Comparison of ENCODE assay signal across 30 mouse cellular contexts in genomic region chr1:84087957-84088356, GRCm38 (mm10).
A peak's percentile ranks its signal among the peaks of the same experiment; 100 is the strongest.
DNase-seq lines count a peak whose midpoint lies in the region; ATAC-seq and TF ChIP-seq lines count a peak whose summit lies in the region.
"Had no signal": no experiment of that assay in that cellular context is flagged by ENCODE, and none has a peak within 500 bp of the region (broad histone marks: within the 10 kb centered on the region; RNA-seq: fewer than 3 reads in every experiment).

No protein-coding gene starts in this region.

- TF ChIP-seq CTCF in forebrain, postnatal 0 days (IDR thresholded peaks at IDR 0.05; ENCODE audit: low read depth), result no peak
- TF ChIP-seq CTCF in layer of hippocampus, adult 2 months (conservative IDR thresholded peaks at IDR 0.05), result no peak

- no peak overlapping the region for H3K4me3 ChIP-seq in forebrain, embryonic 16.5 days (replicated peaks; ENCODE audit: low read length)
- H3K4me3 ChIP-seq in forebrain, postnatal 0 days (ENCODE audit: low read depth, low read length), result no peak overlapping the region
- H3K4me3 ChIP-seq in layer of hippocampus, adult 2 months, result no peak overlapping the region
- H3K4me3 ChIP-seq: embryonic facial prominence, embryonic 12.5 days; erythroblast, embryonic 14.5 days; heart, adult 2 months; heart, embryonic 12.5 days; hindbrain, embryonic 13.5 days; liver, embryonic 12.5 days had no signal

- no peaks in the 10 kb centered on the region for H3K36me3 ChIP-seq in forebrain, embryonic 16.5 days (ENCODE audit: control insufficient read depth, insufficient read depth)
- H3K36me3 ChIP-seq in forebrain, postnatal 0 days (ENCODE audit: insufficient read depth), result no peaks in the 10 kb centered on the region
- H3K36me3 ChIP-seq: embryonic facial prominence, embryonic 12.5 days; heart, embryonic 12.5 days; hindbrain, embryonic 13.5 days; liver, embryonic 12.5 days had no signal

- peak; percentile 8 for DNase-seq in embryo, embryonic 10 days (ENCODE audit: low spot score)
- no peak for DNase-seq in embryo, embryonic 9.5 days (ENCODE audit: extremely low spot score)
- no peak for DNase-seq in forebrain, postnatal 0 days
- no peak for DNase-seq in layer of hippocampus, adult 2 months (ENCODE audit: low spot score in 2 of 2)
- no peak for DNase-seq in layer of hippocampus, adult 9-11 months
- DNase-seq in lung, adult 18-20 months, result no peak
- DNase-seq: adrenal gland, postnatal 10 days; cerebellum, adult 11 months; cerebellum, adult 9-10 months; cerebellum, postnatal 36 days; gastrocnemius, postnatal 25 days; heart, adult 2 months; heart, postnatal 4 days; kidney, adult 11 months; kidney, postnatal 10 days; left cerebral cortex, postnatal 4 days; liver, postnatal 0 days; lung, postnatal 4 days; midbrain, embryonic 14.5 days; thymus, adult 2 months; thymus, postnatal 36 days had no signal

- H3K27me3 ChIP-seq in forebrain, embryonic 16.5 days (replicated peaks; ENCODE audit: control insufficient read depth, insufficient read depth, low read length), result no peaks in the 10 kb centered on the region
- H3K27me3 ChIP-seq in forebrain, postnatal 0 days (ENCODE audit: insufficient read depth, low read length), result no peaks in the 10 kb centered on the region
- H3K27me3 ChIP-seq: CH12.LX; embryonic facial prominence, embryonic 12.5 days; heart, embryonic 12.5 days; hindbrain, embryonic 13.5 days; liver, embryonic 12.5 days had no signal

- WGBS in forebrain, embryonic 16.5 days, result 83% methylated on average over 2 of the region's 2 CpGs
- WGBS in forebrain, postnatal 0 days, result 80% methylated on average over 2 of the region's 2 CpGs

- H3K9ac ChIP-seq in forebrain, embryonic 16.5 days (replicated peaks; ENCODE audit: low read depth, low read length), result no peak overlapping the region
- no peak overlapping the region for H3K9ac ChIP-seq in forebrain, postnatal 0 days
- H3K9ac ChIP-seq: embryonic facial prominence, embryonic 12.5 days; heart, embryonic 12.5 days; hindbrain, embryonic 13.5 days; liver, embryonic 12.5 days; liver, postnatal 0 days had no signal

- peaks cover 6% of the 10 kb centered on the region; the same call in 1 of the 2 replicates for H3K4me1 ChIP-seq in forebrain, embryonic 16.5 days (replicated peaks; ENCODE audit: control insufficient read depth, insufficient read depth, low read length)
- peaks cover 5% of the 10 kb centered on the region; the same call in 1 of the 2 replicates for H3K4me1 ChIP-seq in forebrain, postnatal 0 days (ENCODE audit: insufficient read depth)
- H3K4me1 ChIP-seq: embryonic facial prominence, embryonic 12.5 days; heart, embryonic 12.5 days; liver, embryonic 12.5 days had no signal

- H3K9me3 ChIP-seq in forebrain, embryonic 16.5 days (ENCODE audit: control insufficient read depth, low read length), result no peaks in the 10 kb centered on the region
- H3K9me3 ChIP-seq in forebrain, postnatal 0 days (ENCODE audit: low read length), result no peaks in the 10 kb centered on the region
- H3K9me3 ChIP-seq: embryonic facial prominence, embryonic 12.5 days; heart, embryonic 12.5 days; hindbrain, embryonic 13.5 days; liver, embryonic 12.5 days had no signal

- ATAC-seq in forebrain, embryonic 16.5 days, result no peak
- no peak for ATAC-seq in forebrain, postnatal 0 days
- no peak for ATAC-seq in cerebellum, adult (ENCODE audit: insufficient number of reproducible peaks, low FRiP score, low TSS enrichment)
- ATAC-seq: liver, embryonic 12.5 days; liver, postnatal 0 days; lung, postnatal 0 days had no signal

- H3K4me2 ChIP-seq in forebrain, embryonic 16.5 days (ENCODE audit: low read length), result no peak overlapping the region
- no peak overlapping the region for H3K4me2 ChIP-seq in forebrain, postnatal 0 days (ENCODE audit: low read depth)
- H3K4me2 ChIP-seq: embryonic facial prominence, embryonic 12.5 days; heart, embryonic 12.5 days; hindbrain, embryonic 13.5 days; liver, embryonic 12.5 days had no signal

- H3K27ac ChIP-seq in forebrain, embryonic 16.5 days (ENCODE audit: low read length), result 0 out of 2 replicates have a peak overlapping the region, but pooled peaks have one; percentile 5
- no peak overlapping the region for H3K27ac ChIP-seq in forebrain, postnatal 0 days (ENCODE audit: low read depth, low read length)
- H3K27ac ChIP-seq in layer of hippocampus, adult 2 months, result 0 out of 2 replicates have a peak overlapping the region, but pooled peaks have one; percentile 50
- H3K27ac ChIP-seq: embryonic facial prominence, embryonic 12.5 days; heart, adult 2 months; hindbrain, embryonic 13.5 days; liver, embryonic 12.5 days had no signal
